34 mouse cellular contexts compared by ENCODE assay signal in genomic region chr19:47608513-47608912, GRCm38 (mm10). TPM values are rescaled to one million over a fixed set of nuclear protein-coding genes. Genes with fewer than 3 reads are reported as not detected.
DNase-seq lines count a peak whose midpoint lies in the region; ATAC-seq and TF ChIP-seq lines count a peak whose summit lies in the region.
"Had no signal": no experiment of that assay in that cellular context is flagged by ENCODE, and none has a peak within 500 bp of the region (broad histone marks: within the 10 kb centered on the region; RNA-seq: fewer than 3 reads in every experiment).

No protein-coding gene starts in this region.

- H3K27me3 ChIP-seq in lung, embryonic 14.5 days (ENCODE audit: insufficient read depth, low read length), result no peaks in the 10 kb centered on the region
- H3K27me3 ChIP-seq: embryonic facial prominence, embryonic 13.5 days; hindbrain, embryonic 12.5 days; intestine, embryonic 15.5 days; limb, embryonic 15.5 days; liver, embryonic 13.5 days; lung, embryonic 15.5 days; midbrain, embryonic 15.5 days; neural tube, embryonic 15.5 days had no signal

- no peak overlapping the region for H3K4me3 ChIP-seq in lung, embryonic 14.5 days (ENCODE audit: low read depth, low read length)
- H3K4me3 ChIP-seq: embryonic facial prominence, embryonic 13.5 days; hindbrain, embryonic 12.5 days; intestine, embryonic 15.5 days; limb, embryonic 10.5 days; limb, embryonic 15.5 days; liver, embryonic 13.5 days; lung, embryonic 15.5 days; midbrain, embryonic 10.5 days; midbrain, embryonic 15.5 days; neural tube, embryonic 15.5 days had no signal

- 31% methylated on average over 3 of the region's 3 CpGs for WGBS in lung, embryonic 14.5 days

- intact Hi-C loops in gastrocnemius, postnatal 36 days (cut with DNase I), result no loop called here

- no peaks in the 10 kb centered on the region for H3K9me3 ChIP-seq in lung, embryonic 14.5 days (ENCODE audit: low read depth, low read length)
- H3K9me3 ChIP-seq: embryonic facial prominence, embryonic 13.5 days; hindbrain, embryonic 12.5 days; intestine, embryonic 15.5 days; limb, embryonic 10.5 days; limb, embryonic 15.5 days; liver, embryonic 13.5 days; lung, embryonic 15.5 days; midbrain, embryonic 10.5 days; midbrain, embryonic 15.5 days; neural tube, embryonic 15.5 days had no signal

- TF ChIP-seq CTCF in lung, embryonic 14.5 days (IDR thresholded peaks at IDR 0.05; ENCODE audit: low read depth), result no peak

- no peaks in the 10 kb centered on the region for H3K4me1 ChIP-seq in lung, embryonic 14.5 days (ENCODE audit: insufficient read depth)
- H3K4me1 ChIP-seq: hindbrain, embryonic 12.5 days; intestine, embryonic 15.5 days; limb, embryonic 10.5 days; limb, embryonic 15.5 days; liver, embryonic 13.5 days; midbrain, embryonic 10.5 days; midbrain, embryonic 15.5 days; neural tube, embryonic 15.5 days had no signal

- peaks cover 11% of the 10 kb centered on the region for H3K36me3 ChIP-seq in lung, embryonic 14.5 days (ENCODE audit: insufficient read depth)
- H3K36me3 ChIP-seq: midbrain, embryonic 15.5 days; neural tube, embryonic 15.5 days had no signal

- no peak for ATAC-seq in lung, embryonic 14.5 days (ENCODE audit: insufficient read depth)
- ATAC-seq in common myeloid progenitor, adult 5-6 weeks (replicated peaks; ENCODE audit: low read depth, poor library complexity, severe bottlenecking), result 0 out of 2 replicates have a peak, but pooled peaks have one; percentile 65
- peak; percentile 99 for ATAC-seq in megakaryocyte-erythroid progenitor cell, adult 5-6 weeks (replicated peaks; ENCODE audit: low FRiP score, low TSS enrichment, poor library complexity, severe bottlenecking)
- ATAC-seq: forebrain, postnatal 0 days; hindbrain, postnatal 0 days; intestine, embryonic 15.5 days; midbrain, embryonic 15.5 days had no signal

- H3K9ac ChIP-seq in lung, embryonic 14.5 days, result no peak overlapping the region
- H3K9ac ChIP-seq: embryonic facial prominence, embryonic 13.5 days; forebrain, postnatal 0 days; hindbrain, embryonic 12.5 days; intestine, embryonic 15.5 days; limb, embryonic 15.5 days; liver, embryonic 13.5 days; lung, embryonic 15.5 days; midbrain, embryonic 15.5 days; neural tube, embryonic 15.5 days had no signal

- no peak overlapping the region for H3K4me2 ChIP-seq in lung, embryonic 14.5 days
- H3K4me2 ChIP-seq: embryonic facial prominence, embryonic 13.5 days; heart, embryonic 11.5 days; hindbrain, embryonic 12.5 days; intestine, embryonic 15.5 days; limb, embryonic 15.5 days; liver, embryonic 13.5 days; lung, embryonic 15.5 days; midbrain, embryonic 15.5 days; neural tube, embryonic 15.5 days had no signal

- peak; percentile 19 for DNase-seq in lung, embryonic 14.5 days
- DNase-seq in lung, adult 18-20 months, result no peak
- peak; percentile 18 for DNase-seq in MEL-GATA-1-ER (ENCODE audit: extremely low read depth, low read depth)
- DNase-seq in gastrocnemius, postnatal 36 days, result no peak
- DNase-seq in gastrocnemius, postnatal 25 days, result no peak
- DNase-seq: adrenal gland, adult 8-10 months; cerebellum, adult 11 months; cerebellum, adult 9-10 months; forebrain, postnatal 0 days; gastrocnemius, postnatal 10 days; heart, adult 11 months; heart, postnatal 36 days; kidney, adult 2 months; kidney, postnatal 4 days; liver, embryonic 13.5 days; right cerebral cortex, postnatal 25 days; spleen, adult 18-20 months; thymus, adult 2 months; thymus, postnatal 36 days had no signal

- H3K27ac ChIP-seq in lung, embryonic 14.5 days (ENCODE audit: low read depth), result no peak overlapping the region
- H3K27ac ChIP-seq: embryonic facial prominence, embryonic 13.5 days; hindbrain, embryonic 12.5 days; hindbrain, postnatal 0 days; intestine, embryonic 15.5 days; kidney, postnatal 0 days; limb, embryonic 10.5 days; limb, embryonic 15.5 days; liver, embryonic 13.5 days; lung, embryonic 15.5 days; macrophage; midbrain, embryonic 10.5 days; midbrain, embryonic 15.5 days; neural tube, embryonic 15.5 days had no signal

RNA-seq across cellular contexts. Expression of gene Slk, which starts 29.0 kb away (rescaled TPM):
- polyA plus RNA-seq in lung, embryonic 14.5 days (2014; fragmentation: Nextera tagmentation; extraction: Ambion mirVana), result 20.6 and 21.2 TPM in 2 replicates
- 181 TPM in 2 replicates for total RNA-seq in common myeloid progenitor, adult 5-6 weeks (2017)
- total RNA-seq in megakaryocyte-erythroid progenitor cell, adult 5-6 weeks (2014; fragmentation: Nextera tagmentation), result 101 and 110 TPM in 2 replicates
- total RNA-seq in megakaryocyte-erythroid progenitor cell, adult 5-6 weeks (2017), result 164 and 206 TPM in 2 replicates
- total RNA-seq in gastrocnemius, postnatal 36 days (2021), result 10 to 100 TPM; 24.1 to 28.5 TPM
- total RNA-seq in gastrocnemius, postnatal 25 days (2021), result 10 to 100 TPM; 25.0 to 27.9 TPM

Comparison
In these comparisons a context has a peak if more than half of its experiments do, and no peak if none do; other contexts are left out.
1. DNase-seq: peak in lung, embryonic 14.5 days (single experiment) and MEL-GATA-1-ER (single experiment); none in lung, adult 18-20 months (0 of 2), gastrocnemius, postnatal 36 days (0 of 2) and gastrocnemius, postnatal 25 days (single experiment).